Mouse (Mus musculus): Measurements from ENCODE around the gene Olfr113. TPM values are rescaled to one million over a fixed set of nuclear protein-coding genes. Genes with fewer than 3 reads are reported as not detected.
"Not testable (repeated sequence)": the region's sequence is repeated elsewhere in the genome, so short reads cannot be mapped to it uniquely, and the experiment has no call there.

Olfr113 gene
- polyA plus RNA-seq, 1 experiment from 2014 or later = not detected

- Histone ChIP-seq H3K4me2 (replicated peaks; ENCODE audit: low read depth, low read length) (no peak overlapping the region), H3K4me3 (ENCODE audit: low read depth, low read length) (no peak overlapping the region), H3K9me3 (ENCODE audit: low read length) (no peaks in the 10 kb centered on the region), H3K27me3 (replicated peaks; ENCODE audit: insufficient read depth, low read length) (no peaks in the 10 kb centered on the region), H3K4me1 (ENCODE audit: insufficient read depth, low read depth, low read length) (no peaks in the 10 kb centered on the region), H3K27ac (ENCODE audit: low read length) (no peak overlapping the region), H3K36me3 (ENCODE audit: insufficient read depth, low read length) (no peaks in the 10 kb centered on the region), H3K9ac (replicated peaks; ENCODE audit: low read depth) (no peak overlapping the region)
- 77% methylated on average over 4 of the region's 4 CpGs for WGBS
- no peak for TF ChIP-seq EP300 (IDR thresholded peaks at IDR 0.05)
- TF ChIP-seq CTCF (IDR thresholded peaks at IDR 0.05) = no peak
- no peak for DNase-seq (ENCODE audit: low spot score)
- ATAC-seq = no peak
Measured at GRCm38 (mm10) chr17:37541454-37542119, 35.9 kb downstream of the Olfr113 start.

- not testable (repeated sequence) for H3K9ac ChIP-seq (replicated peaks; ENCODE audit: low read depth); H3K27me3 ChIP-seq (replicated peaks; ENCODE audit: insufficient read depth, low read length); H3K9me3 ChIP-seq (ENCODE audit: low read length); ATAC-seq; H3K27ac ChIP-seq (ENCODE audit: low read length); H3K4me3 ChIP-seq (ENCODE audit: low read depth, low read length); H3K4me2 ChIP-seq (replicated peaks; ENCODE audit: low read depth, low read length); H3K36me3 ChIP-seq (ENCODE audit: insufficient read depth, low read length); DNase-seq (ENCODE audit: low spot score); H3K4me1 ChIP-seq (ENCODE audit: insufficient read depth, low read depth, low read length)
- 27% methylated on average over 1 of the region's 1 CpGs for WGBS
Measured at GRCm38 (mm10) chr17:37538416-37538815, 39.0 kb downstream of the Olfr113 start.

- DNase-seq (ENCODE audit: low spot score) = no peak
- no peaks in the 10 kb centered on the region for H3K4me1 ChIP-seq (ENCODE audit: insufficient read depth, low read depth, low read length)
- H3K9ac ChIP-seq (replicated peaks; ENCODE audit: low read depth) = no peak overlapping the region
- H3K9me3 ChIP-seq (ENCODE audit: low read length) = no peaks in the 10 kb centered on the region
- no peaks in the 10 kb centered on the region for H3K36me3 ChIP-seq (ENCODE audit: insufficient read depth, low read length)
- H3K4me2 ChIP-seq (replicated peaks; ENCODE audit: low read depth, low read length) = no peak overlapping the region
- no peak for ATAC-seq
- no peak overlapping the region for H3K27ac ChIP-seq (ENCODE audit: low read length)
- H3K4me3 ChIP-seq (ENCODE audit: low read depth, low read length) = no peak overlapping the region
- TF ChIP-seq EP300 (IDR thresholded peaks at IDR 0.05) (no peak), CTCF (IDR thresholded peaks at IDR 0.05) (no peak)
- no peaks in the 10 kb centered on the region for H3K27me3 ChIP-seq (replicated peaks; ENCODE audit: insufficient read depth, low read length)
Measured at GRCm38 (mm10) chr17:37535173-37535572, 42.3 kb downstream of the Olfr113 start.

DNA sequence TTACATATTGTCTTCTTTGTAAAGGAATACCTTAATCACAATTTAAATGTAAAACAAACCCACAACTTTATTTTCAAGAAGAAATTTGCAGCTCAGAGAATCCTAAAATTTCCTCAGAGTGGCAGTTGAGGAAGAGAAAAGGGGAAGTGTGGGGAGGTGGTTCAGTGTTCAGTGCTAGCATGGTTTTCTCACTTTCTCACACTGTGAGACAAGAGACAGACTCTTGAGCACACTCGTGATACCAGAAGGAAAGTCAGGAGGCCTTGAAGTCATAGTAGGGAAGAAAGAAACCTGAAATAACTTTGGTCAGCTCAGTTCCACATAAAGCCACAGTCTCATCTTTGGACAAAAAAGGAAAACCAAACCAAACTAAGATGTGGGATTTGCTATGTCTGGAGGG is 52.0 kb downstream of the Olfr113 start:
- H3K36me3 ChIP-seq (ENCODE audit: insufficient read depth, low read length); H3K4me3 ChIP-seq (ENCODE audit: low read depth, low read length); H3K4me2 ChIP-seq (replicated peaks; ENCODE audit: low read depth, low read length); H3K4me1 ChIP-seq (ENCODE audit: insufficient read depth, low read depth, low read length); H3K9me3 ChIP-seq (ENCODE audit: low read length); H3K27ac ChIP-seq (ENCODE audit: low read length); H3K9ac ChIP-seq (replicated peaks; ENCODE audit: low read depth); ATAC-seq; H3K27me3 ChIP-seq (replicated peaks; ENCODE audit: insufficient read depth, low read length): not testable (repeated sequence)
- DNase-seq (ENCODE audit: low spot score) = peak; percentile 4
- 37% methylated on average over 1 of the region's 1 CpGs for WGBS

- ATAC-seq; H3K4me1 ChIP-seq (ENCODE audit: insufficient read depth, low read depth, low read length); H3K4me3 ChIP-seq (ENCODE audit: low read depth, low read length); DNase-seq (ENCODE audit: low spot score); H3K9ac ChIP-seq (replicated peaks; ENCODE audit: low read depth); H3K27me3 ChIP-seq (replicated peaks; ENCODE audit: insufficient read depth, low read length); H3K36me3 ChIP-seq (ENCODE audit: insufficient read depth, low read length); H3K9me3 ChIP-seq (ENCODE audit: low read length); H3K4me2 ChIP-seq (replicated peaks; ENCODE audit: low read depth, low read length); H3K27ac ChIP-seq (ENCODE audit: low read length): not testable (repeated sequence)
Measured at GRCm38 (mm10) chr17:37524612-37525011, 52.9 kb downstream of the Olfr113 start.

Other genes starting within 250 kb of the Olfr113 start
- not detected in 2 replicates for gene Olfr103, start 238.0 kb downstream of the Olfr113 start, polyA plus RNA-seq (2015; fragmentation: Nextera tagmentation; extraction: Ambion mirVana)
- not detected in 2 replicates for gene Olfr104-ps, start 218.1 kb downstream of the Olfr113 start, polyA plus RNA-seq (2015; fragmentation: Nextera tagmentation; extraction: Ambion mirVana)
- gene Olfr105-ps, start 198.6 kb downstream of the Olfr113 start, polyA plus RNA-seq (2015; fragmentation: Nextera tagmentation; extraction: Ambion mirVana) = not detected in 2 replicates
- gene Olfr106-ps, start 187.3 kb downstream of the Olfr113 start, polyA plus RNA-seq (2015; fragmentation: Nextera tagmentation; extraction: Ambion mirVana) = not detected in 2 replicates
- not detected in 2 replicates for gene Olfr107, start 178.4 kb downstream of the Olfr113 start, polyA plus RNA-seq (2015; fragmentation: Nextera tagmentation; extraction: Ambion mirVana)
- not detected in 2 replicates for gene Olfr108, start 132.2 kb downstream of the Olfr113 start, polyA plus RNA-seq (2015; fragmentation: Nextera tagmentation; extraction: Ambion mirVana)
- gene Olfr109, start 118.7 kb downstream of the Olfr113 start, polyA plus RNA-seq (2015; fragmentation: Nextera tagmentation; extraction: Ambion mirVana) = not detected in 2 replicates
- gene H2-M2, start 94.1 kb downstream of the Olfr113 start, polyA plus RNA-seq (2015; fragmentation: Nextera tagmentation; extraction: Ambion mirVana) = not detected in 2 replicates
- gene Olfr110, start 85.2 kb downstream of the Olfr113 start, polyA plus RNA-seq (2015; fragmentation: Nextera tagmentation; extraction: Ambion mirVana) = 0.13 TPM in 1 of 2 replicates, not detected in the other
- gene Olfr111, start 69.6 kb downstream of the Olfr113 start, polyA plus RNA-seq (2015; fragmentation: Nextera tagmentation; extraction: Ambion mirVana) = not detected in 2 replicates
- not detected in 2 replicates for gene Olfr112, start 8.2 kb downstream of the Olfr113 start, polyA plus RNA-seq (2015; fragmentation: Nextera tagmentation; extraction: Ambion mirVana)
- gene Olfr114, start 15.1 kb upstream of the Olfr113 start, polyA plus RNA-seq (2015; fragmentation: Nextera tagmentation; extraction: Ambion mirVana) = not detected in 2 replicates
- gene Olfr115, start 49.4 kb upstream of the Olfr113 start, polyA plus RNA-seq (2015; fragmentation: Nextera tagmentation; extraction: Ambion mirVana) = not detected in 2 replicates
- gene Olfr116, start 49.5 kb upstream of the Olfr113 start, polyA plus RNA-seq (2015; fragmentation: Nextera tagmentation; extraction: Ambion mirVana) = not detected in 2 replicates
- not detected in 2 replicates for gene Olfr117, start 86.1 kb upstream of the Olfr113 start, polyA plus RNA-seq (2015; fragmentation: Nextera tagmentation; extraction: Ambion mirVana)
- gene Olfr118, start 89.3 kb upstream of the Olfr113 start, polyA plus RNA-seq (2015; fragmentation: Nextera tagmentation; extraction: Ambion mirVana) = not detected in 2 replicates
- gene Olfr119, start 118.9 kb upstream of the Olfr113 start, polyA plus RNA-seq (2015; fragmentation: Nextera tagmentation; extraction: Ambion mirVana) = not detected in 2 replicates
- gene Olfr120, start 144.1 kb upstream of the Olfr113 start, polyA plus RNA-seq (2015; fragmentation: Nextera tagmentation; extraction: Ambion mirVana) = not detected in 2 replicates
- gene Olfr121, start 171.2 kb upstream of the Olfr113 start, polyA plus RNA-seq (2015; fragmentation: Nextera tagmentation; extraction: Ambion mirVana) = not detected in 2 replicates
- gene Olfr122, start 190.9 kb upstream of the Olfr113 start, polyA plus RNA-seq (2015; fragmentation: Nextera tagmentation; extraction: Ambion mirVana) = not detected in 2 replicates
- gene Olfr123, start 215.9 kb upstream of the Olfr113 start, polyA plus RNA-seq (2015; fragmentation: Nextera tagmentation; extraction: Ambion mirVana) = not detected in 2 replicates
- not detected in 2 replicates for gene Olfr124, start 222.2 kb upstream of the Olfr113 start, polyA plus RNA-seq (2015; fragmentation: Nextera tagmentation; extraction: Ambion mirVana)

Data from lung, postnatal 0 days (tissue).